Mouse (Mus musculus) ES-E14 (cell line): ENCODE measurements at regions not wholly inside any gene's neighbourhood (a gene's known extent, or its start where the extent isn't known, plus 50 kb on each side); places are given as distances from the start of the nearest gene placed in this dataset.

Experiments used
- HCFC1 ChIP-seq: IDR thresholded peaks from 2 replicates; pipeline ENCODE4 v1.6.1; 2012; ENCODE audit warnings: low read length, inconsistent platforms, borderline replicate concordance; ENCODE audit not compliant: insufficient read depth
- MAFK ChIP-seq: IDR thresholded peaks from 2 replicates; pipeline ENCODE4 v1.6.1; 2014; ENCODE audit warnings: mild to moderate bottlenecking, low read depth, low read length, inconsistent platforms; ENCODE audit not compliant: insufficient read depth

GRCm38 (mm10) chr5:45219101-45219500 lies 230.9 kb downstream of the Qdpr start:
- TF ChIP-seq MAFK (no peak), HCFC1 (no peak)
